Mouse (Mus musculus) B cell, adult 2 months (primary cell): Measurements from ENCODE around the gene Fitm1.

Experiments used
- DNase-seq, 2 experiments: peaks; one replicate each; pipeline ENCODE4 v3.0.0; 2022

Fitm1 gene

DNA sequence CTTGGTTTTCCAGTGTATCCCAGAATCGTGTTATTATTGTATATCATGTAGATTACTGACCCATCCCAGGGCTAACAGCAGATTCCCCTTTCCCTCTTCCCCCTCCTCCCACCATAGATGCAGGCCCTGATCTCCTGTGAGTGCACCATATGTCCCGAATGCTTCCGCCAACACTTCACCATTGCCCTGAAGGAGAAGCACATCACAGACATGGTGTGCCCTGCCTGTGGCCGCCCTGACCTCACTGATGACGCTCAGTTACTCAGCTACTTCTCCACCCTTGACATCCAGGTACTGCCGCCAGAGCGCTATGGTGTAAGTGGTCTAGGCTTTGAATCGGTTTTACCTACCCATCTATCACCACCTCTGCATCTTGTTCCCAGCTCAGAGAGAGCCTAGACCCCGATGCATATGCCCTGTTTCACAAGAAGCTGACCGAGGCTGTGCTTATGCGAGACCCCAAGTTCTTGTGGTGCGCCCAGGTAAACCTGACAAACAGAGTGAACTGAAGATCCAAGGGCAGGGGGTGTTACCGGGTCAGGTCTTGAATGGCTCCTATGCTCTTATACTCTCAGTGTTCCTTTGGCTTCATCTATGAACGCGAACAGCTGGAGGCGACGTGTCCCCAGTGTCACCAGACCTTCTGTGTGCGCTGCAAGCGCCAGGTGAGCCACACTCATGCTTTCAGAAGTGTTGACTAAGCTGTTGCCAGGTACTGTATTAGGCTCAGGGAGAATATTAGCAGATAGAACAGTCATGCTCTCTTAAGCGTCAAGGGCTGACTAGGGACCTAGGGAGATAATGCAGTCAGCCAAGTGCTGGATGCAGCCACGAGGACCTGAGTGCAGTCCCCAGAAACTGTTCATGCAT, 23.3 kb downstream of the Fitm1 start:
- no peak for DNase-seq

DNA sequence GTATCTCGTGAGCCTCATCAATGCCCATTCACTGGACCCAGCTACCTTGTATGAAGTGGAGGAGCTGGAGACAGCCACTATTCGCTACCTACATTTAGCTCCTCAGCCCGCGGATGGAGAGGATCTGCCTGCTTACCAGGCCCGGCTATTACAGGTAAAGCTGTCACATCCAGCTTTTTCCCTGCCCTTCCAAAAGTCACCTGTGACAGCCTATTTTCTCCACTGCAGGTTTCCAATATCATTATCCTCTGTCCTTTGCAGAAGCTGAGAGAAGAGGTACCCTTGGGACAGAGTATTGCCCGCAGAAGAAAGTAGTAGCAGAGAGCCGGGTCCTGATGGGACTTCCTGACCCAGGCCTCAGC, 27.8 kb downstream of the Fitm1 start, which contains the start of gene Irf9:
Irf9 (plus strand) TSS at position 301 of the 362 bp plus-strand sequence.
- DNase-seq: no peak

DNA sequence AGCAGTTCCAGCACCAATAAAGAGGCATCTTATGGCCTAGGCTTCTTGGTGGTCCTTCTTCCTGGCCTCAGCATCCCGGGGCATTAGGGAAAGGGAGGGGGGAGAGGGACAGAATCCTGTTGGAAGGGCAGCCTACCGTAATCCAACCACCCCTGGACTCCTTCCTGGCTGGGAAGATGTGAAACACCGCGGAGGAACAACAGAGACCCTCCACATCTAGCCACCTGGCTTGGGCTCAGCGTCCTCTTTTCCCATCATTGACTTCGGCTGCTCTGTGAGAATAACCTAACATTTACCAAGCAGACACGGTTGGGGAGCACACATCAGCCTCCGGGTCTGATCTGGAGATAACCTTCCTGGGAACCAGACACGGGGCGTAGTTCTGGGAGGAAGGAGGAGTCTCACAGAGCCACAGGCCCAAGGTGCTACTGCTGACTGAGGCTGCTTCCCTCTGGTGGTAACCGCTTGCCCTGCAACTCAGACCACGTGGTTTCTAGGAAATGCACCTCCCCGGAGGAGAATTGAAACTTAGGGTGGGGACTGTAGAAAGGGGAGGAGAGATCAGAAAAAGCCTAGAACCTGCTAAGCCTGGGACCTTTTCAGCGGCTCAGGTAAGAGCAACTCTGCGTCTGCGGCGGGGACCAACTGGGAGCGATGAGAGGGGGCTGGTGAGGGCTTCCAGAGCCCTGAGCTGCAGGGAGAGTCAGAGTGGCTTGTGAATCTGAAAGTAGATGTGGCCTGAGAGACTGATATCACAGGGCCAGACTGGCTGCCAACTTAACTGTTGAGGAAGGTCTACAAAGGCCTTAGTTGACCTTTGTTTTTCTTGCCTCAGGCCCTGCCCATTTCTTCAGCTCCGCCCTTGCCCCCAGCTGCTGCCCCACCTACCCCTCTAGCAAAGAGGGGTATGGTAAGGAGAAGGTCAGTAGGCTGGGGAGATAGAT, 28.5 kb downstream of the Fitm1 start:
- DNase-seq: peak; percentile 93 to 94

DNA sequence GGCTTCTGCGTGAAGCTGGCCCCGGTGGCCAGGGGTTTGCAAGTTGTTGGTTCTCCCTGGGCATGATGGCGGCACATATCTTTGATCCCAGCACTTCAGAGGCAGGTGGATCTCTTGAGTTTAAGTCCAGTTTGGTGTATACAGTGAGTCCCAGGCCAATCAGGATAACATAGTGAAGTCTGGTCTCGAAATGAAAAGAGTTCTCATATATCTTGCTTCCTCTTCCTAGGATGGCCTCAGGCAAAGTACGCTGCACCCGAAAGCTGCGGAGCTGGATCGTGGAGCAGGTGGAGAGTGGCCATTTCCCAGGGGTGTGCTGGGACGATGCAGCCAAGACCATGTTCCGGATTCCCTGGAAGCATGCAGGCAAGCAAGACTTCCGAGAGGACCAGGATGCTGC, 29.4 kb downstream of the Fitm1 start:
- peak in 1 of 2 experiments; percentile 15 for DNase-seq

DNA sequence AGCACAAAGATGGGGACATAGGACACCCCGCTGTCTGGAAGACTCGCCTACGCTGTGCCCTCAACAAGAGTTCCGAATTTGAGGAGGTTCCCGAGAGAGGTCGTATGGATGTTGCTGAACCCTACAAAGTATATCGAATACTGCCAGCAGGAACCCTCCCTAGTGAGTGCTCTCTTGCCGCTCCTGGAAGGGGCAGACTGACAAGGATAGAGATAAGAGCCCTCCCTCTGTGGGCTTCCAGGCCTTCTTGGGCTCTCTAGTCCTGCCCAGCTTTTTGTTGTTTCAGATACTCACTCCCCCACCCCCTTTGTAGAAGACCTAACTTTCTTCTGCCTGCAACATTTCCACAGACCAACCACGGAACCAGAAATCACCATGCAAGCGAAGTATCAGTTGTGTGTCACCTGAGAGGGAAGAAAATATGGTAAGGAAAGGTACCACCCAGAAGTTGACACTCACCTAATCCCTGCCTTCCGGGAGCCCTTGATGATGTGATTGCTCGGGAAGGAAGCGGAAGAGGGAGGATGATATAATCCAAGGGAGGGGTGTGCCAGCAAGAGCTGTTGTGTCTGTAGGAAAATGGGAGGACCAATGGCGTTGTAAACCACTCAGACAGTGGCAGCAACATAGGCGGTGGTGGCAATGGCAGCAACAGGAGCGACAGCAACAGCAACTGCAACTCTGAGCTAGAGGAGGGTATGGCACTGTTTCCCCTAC, 30.5 kb downstream of the Fitm1 start:
- no peak for DNase-seq

DNA sequence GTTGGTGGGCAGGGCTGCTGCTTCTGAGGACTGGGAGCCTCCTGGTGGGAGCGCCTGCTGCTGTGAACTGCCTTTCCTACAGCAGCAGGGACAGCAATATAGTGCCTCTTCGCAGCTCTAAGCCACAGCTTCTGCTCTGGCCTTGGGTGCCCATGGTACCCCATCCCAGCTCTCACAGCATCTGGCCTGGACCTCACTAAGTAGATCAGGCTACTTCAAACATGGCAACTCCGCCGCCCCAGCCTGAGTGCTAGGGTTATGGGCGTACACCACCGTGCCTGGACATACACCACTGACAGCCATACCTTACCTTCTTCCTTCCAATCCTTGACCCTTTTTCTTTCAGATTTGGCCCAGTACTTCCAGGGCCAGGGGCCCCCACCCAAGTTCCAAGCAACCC, 32.9 kb downstream of the Fitm1 start:
- DNase-seq: no peak

DNA sequence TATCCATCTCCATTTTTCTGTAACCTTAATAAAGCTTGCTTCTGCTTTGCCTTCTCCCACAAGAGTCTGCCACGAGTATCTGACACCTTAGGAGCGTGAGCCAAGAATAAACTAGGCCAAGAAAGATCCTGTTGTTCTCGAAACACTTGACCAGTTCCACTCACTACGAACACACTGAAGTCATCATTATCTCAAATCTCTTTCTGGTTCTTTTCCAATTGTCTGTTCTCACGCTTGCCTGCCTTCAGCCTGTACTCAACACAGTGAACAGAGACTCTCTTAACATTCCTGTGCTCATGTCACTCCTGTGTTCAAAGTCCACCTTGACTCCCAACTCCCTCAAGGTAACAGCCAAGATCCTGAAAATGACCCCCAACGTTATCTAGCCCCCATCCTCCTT, 37.9 kb downstream of the Fitm1 start:
- no peak for DNase-seq

DNA sequence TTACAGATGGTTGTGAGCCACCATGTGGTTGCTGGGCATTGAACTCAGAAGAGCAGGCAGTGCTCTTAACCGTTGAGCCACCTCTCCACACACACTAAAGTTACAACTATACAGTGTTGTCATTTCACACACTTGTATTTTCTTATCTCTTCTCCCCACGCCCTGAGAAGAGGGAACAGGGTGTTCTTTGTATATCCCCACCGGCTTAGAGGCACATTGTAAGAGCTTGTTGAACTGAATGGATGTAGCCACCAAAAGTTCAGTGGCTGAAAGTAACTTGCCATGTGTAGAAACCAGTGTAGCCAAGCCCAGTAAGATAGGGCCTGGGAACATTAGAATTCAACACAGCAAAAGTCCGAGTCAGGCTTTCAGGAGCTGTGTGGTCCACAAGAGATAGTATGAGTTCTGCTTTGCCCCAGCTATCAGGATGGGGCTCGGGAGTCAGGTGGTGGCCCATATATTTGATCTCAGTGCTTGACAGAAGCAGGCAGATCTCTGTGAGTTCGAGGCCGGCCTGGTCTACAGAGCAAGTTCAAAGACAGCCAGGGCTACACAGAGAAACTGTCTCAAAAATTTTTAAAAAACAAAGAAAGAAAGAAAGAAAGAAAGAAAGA, 39.3 kb downstream of the Fitm1 start:
- DNase-seq: no peak

DNA sequence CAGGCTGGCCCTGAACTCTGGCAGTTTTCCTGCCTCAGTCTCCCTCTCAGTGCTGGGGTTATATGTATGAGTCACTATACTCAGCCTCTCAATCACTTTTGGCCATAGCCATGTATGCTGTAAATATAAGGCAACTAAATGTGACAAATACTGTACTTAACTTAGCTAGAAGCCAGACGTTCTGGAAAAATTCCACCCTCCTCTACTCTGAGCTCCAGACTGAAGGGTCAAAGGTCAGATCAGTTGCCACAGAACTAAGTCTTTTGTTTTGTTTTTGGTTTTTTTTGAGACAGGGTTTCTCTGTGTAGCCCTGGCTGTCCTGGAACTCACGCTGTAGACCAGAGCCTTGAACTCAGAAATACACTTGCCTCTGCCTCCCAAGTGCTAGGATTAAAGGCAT, 40.5 kb downstream of the Fitm1 start:
- DNase-seq: no peak

DNA sequence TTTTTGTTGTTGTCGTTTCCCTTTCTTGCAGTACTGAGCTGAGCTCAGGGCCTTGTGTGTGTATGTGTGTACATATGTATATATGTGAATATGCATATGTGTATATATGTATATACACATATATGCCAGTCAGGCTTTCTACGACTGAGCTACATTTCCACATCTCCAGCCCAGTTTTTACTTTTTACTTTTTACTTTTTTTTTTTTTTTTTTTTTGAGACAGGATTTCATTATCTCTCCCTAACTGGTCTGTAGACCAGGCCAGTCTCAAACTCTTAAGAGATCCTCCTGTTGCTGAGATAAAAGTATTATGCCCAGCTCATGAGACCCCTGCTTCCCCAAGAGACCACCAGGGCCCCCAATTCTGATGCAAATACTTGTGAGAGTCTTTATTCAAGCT, 41.4 kb downstream of the Fitm1 start:
- no peak for DNase-seq

DNA sequence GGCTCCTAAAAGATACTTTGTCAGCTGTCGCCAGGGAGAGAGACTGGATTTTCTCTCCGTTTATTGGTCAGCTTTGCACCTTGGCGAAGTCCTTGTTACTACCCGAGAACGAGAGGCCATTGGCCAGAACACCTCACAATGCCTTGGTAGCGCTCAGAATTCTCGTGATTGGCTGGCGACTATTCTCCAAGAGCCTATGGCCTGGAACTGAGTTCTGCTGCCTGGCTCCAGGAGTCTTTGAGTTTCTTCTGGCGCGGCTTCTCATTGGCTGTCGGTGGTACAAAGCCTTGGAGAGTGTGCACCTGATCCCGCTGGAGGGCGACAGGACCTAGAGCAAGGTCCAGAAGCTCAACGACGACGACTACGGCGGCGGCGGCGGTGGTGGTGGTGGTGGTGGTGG, 42.4 kb downstream of the Fitm1 start, which contains the start of gene Rec8:
Rec8 (plus strand) TSS at position 216 of the 400 bp plus-strand sequence.
- DNase-seq: peak in 1 of 2 experiments; percentile 5

DNA sequence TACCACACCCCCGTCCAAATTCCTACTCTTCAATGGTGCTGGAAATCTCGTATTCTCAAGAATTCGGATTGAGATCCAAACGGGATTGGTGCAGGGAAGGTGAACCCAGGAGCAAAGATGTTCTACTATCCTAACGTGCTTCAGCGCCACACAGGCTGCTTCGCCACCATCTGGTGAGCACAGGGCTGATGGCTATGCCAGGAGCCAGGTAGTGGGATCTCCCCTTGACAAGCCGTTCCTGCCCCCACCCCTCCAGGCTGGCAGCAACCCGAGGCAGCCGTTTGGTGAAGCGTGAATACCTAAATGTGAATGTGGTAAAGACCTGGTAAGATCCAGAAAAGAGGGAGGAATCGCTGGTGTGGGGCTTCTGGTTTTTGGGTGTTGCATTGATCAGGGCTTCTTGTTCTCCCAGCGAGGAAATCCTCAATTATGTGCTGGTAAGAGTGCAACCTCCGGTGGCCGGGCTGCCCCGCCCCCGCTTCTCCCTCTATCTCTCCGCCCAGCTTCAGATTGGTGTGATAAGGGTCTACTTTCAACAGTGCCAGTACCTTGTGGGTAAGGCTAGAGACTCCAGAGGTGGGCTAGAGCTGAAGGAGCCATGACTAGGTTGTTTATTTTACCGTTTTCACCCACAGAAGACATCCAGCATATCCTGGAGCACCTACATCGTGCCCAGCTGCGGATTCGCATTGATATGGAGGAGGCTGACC, 43.2 kb downstream of the Fitm1 start:
- peak in 1 of 2 experiments; percentile 6 for DNase-seq
